Mouse (Mus musculus): ENCODE data around the gene 2610021A01Rik. TPM values are rescaled to one million over a fixed set of nuclear protein-coding genes. Genes with fewer than 3 reads are reported as not detected.
"Not testable (repeated sequence)": the region's sequence is repeated elsewhere in the genome, so short reads cannot be mapped to it uniquely, and the experiment has no call there.

Gene 2610021A01Rik
- 2.3 TPM for polyA plus RNA-seq (2012; fragmentation: generic; extraction: Trizol)
- long read RNA-seq, experiment 1, partial matches to known transcripts: 0 of 1 reads
- long read RNA-seq, experiment 1, other reads (novel, unspliced or antisense): 1 of 1 reads
- long read RNA-seq, experiment 2, full-length matches to known transcripts: 14 of 27 reads
- long read RNA-seq, experiment 2, partial matches to known transcripts: 0 of 27 reads
- long read RNA-seq, experiment 2, other reads (novel, unspliced or antisense): 13 of 27 reads

GRCm38 (mm10) chr7:41599034-41599813, at the start of gene 2610021A01Rik:
TSS of gene 2610021A01Rik (plus strand) at chr7:41599230.
- H3K79me2 ChIP-seq (ENCODE audit: control insufficient read depth, insufficient read depth): peaks cover 38% of the 10 kb centered on the region
- peaks cover 19% of the 10 kb centered on the region for H3K79me3 ChIP-seq (ENCODE audit: low read depth)
- H3K27me3 ChIP-seq (ENCODE audit: control insufficient read depth, insufficient read depth, insufficient read length): no peaks in the 10 kb centered on the region
- peak within 1 kb of the TSS; percentile 56 for H3ac ChIP-seq (ENCODE audit: control insufficient read depth, insufficient read length, low read depth)
- peak within 1 kb of the TSS; percentile 64 for H3K4me3 ChIP-seq (ENCODE audit: insufficient read depth, poor library complexity, severe bottlenecking)
- TF ChIP-seq MYOG (IDR thresholded peaks at IDR 0.05; ENCODE audit: control insufficient read depth, extremely low read depth, insufficient read length) (no peak), MAX (IDR thresholded peaks at IDR 0.05) (peak; percentile 65), MYOD1 (IDR thresholded peaks at IDR 0.05; ENCODE audit: control insufficient read depth, insufficient read length, low read depth) (no peak), USF1 (IDR thresholded peaks at IDR 0.05; ENCODE audit: low read depth) (peak; percentile 3), FOSL1 (IDR thresholded peaks at IDR 0.05; ENCODE audit: insufficient read depth, low read length, poor library complexity, severe bottlenecking) (no peak), CTCF (IDR thresholded peaks at IDR 0.05; ENCODE audit: control insufficient read depth, insufficient read depth, insufficient read length) (no peak)
- peaks cover 3% of the 10 kb centered on the region for H3K36me3 ChIP-seq (ENCODE audit: control insufficient read depth, insufficient read depth)

GRCm38 (mm10) chr7:41560681-41561080, 38.3 kb upstream of the 2610021A01Rik start:
- no peak overlapping the region for H3K4me3 ChIP-seq (ENCODE audit: insufficient read depth, poor library complexity, severe bottlenecking)
- no peaks in the 10 kb centered on the region for H3K27me3 ChIP-seq (ENCODE audit: control insufficient read depth, insufficient read depth, insufficient read length)
- no peak overlapping the region for H3ac ChIP-seq (ENCODE audit: control insufficient read depth, insufficient read length, low read depth)
- TF ChIP-seq MYOD1 (IDR thresholded peaks at IDR 0.05; ENCODE audit: control insufficient read depth, insufficient read length, low read depth): no peak
- TF ChIP-seq CEBPB (IDR thresholded peaks at IDR 0.05; ENCODE audit: low read depth): no peak
- no peak for TF ChIP-seq MAX (IDR thresholded peaks at IDR 0.05)
- TF ChIP-seq CTCF (IDR thresholded peaks at IDR 0.05; ENCODE audit: control insufficient read depth, insufficient read depth, insufficient read length): no peak
- no peak for TF ChIP-seq MYOG (IDR thresholded peaks at IDR 0.05; ENCODE audit: control insufficient read depth, extremely low read depth, insufficient read length)
- TF ChIP-seq FOSL1 (IDR thresholded peaks at IDR 0.05; ENCODE audit: insufficient read depth, low read length, poor library complexity, severe bottlenecking): no peak
- TF ChIP-seq USF1 (IDR thresholded peaks at IDR 0.05; ENCODE audit: low read depth): no peak
- no peaks in the 10 kb centered on the region for H3K36me3 ChIP-seq (ENCODE audit: control insufficient read depth, insufficient read depth)
- H3K79me3 ChIP-seq (ENCODE audit: low read depth): no peaks in the 10 kb centered on the region
- H3K79me2 ChIP-seq (ENCODE audit: control insufficient read depth, insufficient read depth): no peaks in the 10 kb centered on the region

GRCm38 (mm10) chr7:41573562-41573961, 25.5 kb upstream of the 2610021A01Rik start, which contains the start of gene Gm6871:
TSS of gene Gm6871 (minus strand) at chr7:41573662.
- not testable (repeated sequence) for H3K27me3 ChIP-seq (ENCODE audit: control insufficient read depth, insufficient read depth, insufficient read length); H3K79me3 ChIP-seq (ENCODE audit: low read depth)

GRCm38 (mm10) chr7:41577956-41578355, 21.1 kb upstream of the 2610021A01Rik start:
- Histone ChIP-seq H3K79me2 (ENCODE audit: control insufficient read depth, insufficient read depth) (no peaks in the 10 kb centered on the region), H3K27me3 (ENCODE audit: control insufficient read depth, insufficient read depth, insufficient read length) (no peaks in the 10 kb centered on the region), H3K36me3 (ENCODE audit: control insufficient read depth, insufficient read depth) (no peaks in the 10 kb centered on the region), H3ac (ENCODE audit: control insufficient read depth, insufficient read length, low read depth) (no peak overlapping the region), H3K79me3 (ENCODE audit: low read depth) (no peaks in the 10 kb centered on the region), H3K4me3 (ENCODE audit: insufficient read depth, poor library complexity, severe bottlenecking) (no peak overlapping the region)
- TF ChIP-seq CEBPB (IDR thresholded peaks at IDR 0.05; ENCODE audit: low read depth) (no peak), MYOG (IDR thresholded peaks at IDR 0.05; ENCODE audit: control insufficient read depth, extremely low read depth, insufficient read length) (no peak), USF1 (IDR thresholded peaks at IDR 0.05; ENCODE audit: low read depth) (no peak), MAX (IDR thresholded peaks at IDR 0.05) (no peak), FOSL1 (IDR thresholded peaks at IDR 0.05; ENCODE audit: insufficient read depth, low read length, poor library complexity, severe bottlenecking) (no peak), MYOD1 (IDR thresholded peaks at IDR 0.05; ENCODE audit: control insufficient read depth, insufficient read length, low read depth) (no peak), CTCF (IDR thresholded peaks at IDR 0.05; ENCODE audit: control insufficient read depth, insufficient read depth, insufficient read length) (no peak)

More at GRCm38 (mm10) chr7:41573562-41573961, 25.5 kb upstream of the 2610021A01Rik start, which contains the start of gene Gm6871:
- not testable (repeated sequence) for H3K79me2 ChIP-seq (ENCODE audit: control insufficient read depth, insufficient read depth); H3K4me3 ChIP-seq (ENCODE audit: insufficient read depth, poor library complexity, severe bottlenecking); H3ac ChIP-seq (ENCODE audit: control insufficient read depth, insufficient read length, low read depth); H3K36me3 ChIP-seq (ENCODE audit: control insufficient read depth, insufficient read depth)

GRCm38 (mm10) chr7:41582028-41582427, 17.0 kb upstream of the 2610021A01Rik start:
- Histone ChIP-seq H3K79me3 (ENCODE audit: low read depth) (no peaks in the 10 kb centered on the region), H3K79me2 (ENCODE audit: control insufficient read depth, insufficient read depth) (no peaks in the 10 kb centered on the region), H3ac (ENCODE audit: control insufficient read depth, insufficient read length, low read depth) (no peak overlapping the region), H3K4me3 (ENCODE audit: insufficient read depth, poor library complexity, severe bottlenecking) (no peak overlapping the region), H3K27me3 (ENCODE audit: control insufficient read depth, insufficient read depth, insufficient read length) (no peaks in the 10 kb centered on the region), H3K36me3 (ENCODE audit: control insufficient read depth, insufficient read depth) (no peaks in the 10 kb centered on the region)
- no peak for TF ChIP-seq MYOD1 (IDR thresholded peaks at IDR 0.05; ENCODE audit: control insufficient read depth, insufficient read length, low read depth)
- TF ChIP-seq CEBPB (IDR thresholded peaks at IDR 0.05; ENCODE audit: low read depth): no peak
- TF ChIP-seq MYOG (IDR thresholded peaks at IDR 0.05; ENCODE audit: control insufficient read depth, extremely low read depth, insufficient read length): no peak
- no peak for TF ChIP-seq MAX (IDR thresholded peaks at IDR 0.05)
- no peak for TF ChIP-seq CTCF (IDR thresholded peaks at IDR 0.05; ENCODE audit: control insufficient read depth, insufficient read depth, insufficient read length)
- TF ChIP-seq FOSL1 (IDR thresholded peaks at IDR 0.05; ENCODE audit: insufficient read depth, low read length, poor library complexity, severe bottlenecking): no peak
- TF ChIP-seq USF1 (IDR thresholded peaks at IDR 0.05; ENCODE audit: low read depth): no peak

GRCm38 (mm10) chr7:41587831-41588230, 11.2 kb upstream of the 2610021A01Rik start:
- not testable (repeated sequence) for H3K4me3 ChIP-seq (ENCODE audit: insufficient read depth, poor library complexity, severe bottlenecking); H3K79me2 ChIP-seq (ENCODE audit: control insufficient read depth, insufficient read depth); H3K27me3 ChIP-seq (ENCODE audit: control insufficient read depth, insufficient read depth, insufficient read length)

More at GRCm38 (mm10) chr7:41587831-41588230, 11.2 kb upstream of the 2610021A01Rik start:
- H3ac ChIP-seq (ENCODE audit: control insufficient read depth, insufficient read length, low read depth); H3K79me3 ChIP-seq (ENCODE audit: low read depth); H3K36me3 ChIP-seq (ENCODE audit: control insufficient read depth, insufficient read depth): not testable (repeated sequence)

Measured in C2C12 (cell line).